Mouse (Mus musculus) thymus, adult 2 months (tissue): ENCODE results near the gene Hist1h2bc. TPM values are rescaled to one million over a fixed set of nuclear protein-coding genes. Genes with fewer than 3 reads are reported as not detected.

Source experiments
- DNase-seq: peaks from one replicate; pipeline ENCODE4 v3.0.0; 2021
- H3K27ac ChIP-seq: fragments of 200-500 bp; 2 replicates; pipeline ENCODE4 v1.5.1; 2012; ENCODE audit warnings: low read length, control low read depth; ENCODE audit not compliant: control insufficient read depth, insufficient read depth
- H3K27me3 ChIP-seq: fragments of 200-500 bp; 2 replicates; pipeline ENCODE4 v1.6.1; 2012; ENCODE audit warnings: mild to moderate bottlenecking, low read length, moderate library complexity, mixed read lengths; ENCODE audit not compliant: control insufficient read depth, insufficient read depth
- H3K36me3 ChIP-seq: fragments of 200-500 bp; 2 replicates; pipeline ENCODE4 v1.6.1; 2012; ENCODE audit warnings: mild to moderate bottlenecking, low read length, moderate library complexity; ENCODE audit not compliant: control insufficient read depth, insufficient read depth
- H3K4me1 ChIP-seq: fragments of 200-500 bp; replicated peaks from 2 replicates; pipeline ENCODE4 v1.6.1; 2012; ENCODE audit warnings: low read length; ENCODE audit not compliant: control insufficient read depth, insufficient read depth
- H3K4me3 ChIP-seq: fragments of 200-500 bp; 2 replicates; pipeline ENCODE4 v1.5.1; 2012; ENCODE audit warnings: mild to moderate bottlenecking, low read length, control low read depth, moderate library complexity; ENCODE audit not compliant: control insufficient read depth, insufficient read depth
- CTCF ChIP-seq: fragments of 200-500 bp; IDR thresholded peaks from 2 replicates; pipeline ENCODE4 v1.5.1; 2012; ENCODE audit warnings: mild to moderate bottlenecking, control low read depth, low read length, moderate library complexity, borderline replicate concordance; ENCODE audit not compliant: control insufficient read depth, poor library complexity, insufficient read depth; ENCODE audit errors: extremely low read depth
- POLR2A ChIP-seq: fragments of 200-500 bp; IDR thresholded peaks from 2 replicates; pipeline ENCODE4 v1.6.1; 2012; ENCODE audit warnings: mild to moderate bottlenecking, low read length, control low read depth, moderate library complexity; ENCODE audit not compliant: control insufficient read depth, poor library complexity, insufficient read depth; ENCODE audit errors: extremely low read depth
- WGBS: fragments of 180-500 bp; shearing (Covaris S2); methylation state at CpG from one replicate; pipeline ENCODE4 v1.1.7; 2018; 5-methylcytosine and 5-hydroxymethylcytosine counted together
- polyA plus RNA-seq: library from polyadenylated mRNA; depleted of rRNA; stranded (reverse); fragments of >200 nt; gene quantifications from 2 replicates; pipeline ENCODE4 v1.2.3, GENCODE M21; 2012

Hist1h2bc gene
- polyA plus RNA-seq, 1 experiment: 154 TPM

DNA sequence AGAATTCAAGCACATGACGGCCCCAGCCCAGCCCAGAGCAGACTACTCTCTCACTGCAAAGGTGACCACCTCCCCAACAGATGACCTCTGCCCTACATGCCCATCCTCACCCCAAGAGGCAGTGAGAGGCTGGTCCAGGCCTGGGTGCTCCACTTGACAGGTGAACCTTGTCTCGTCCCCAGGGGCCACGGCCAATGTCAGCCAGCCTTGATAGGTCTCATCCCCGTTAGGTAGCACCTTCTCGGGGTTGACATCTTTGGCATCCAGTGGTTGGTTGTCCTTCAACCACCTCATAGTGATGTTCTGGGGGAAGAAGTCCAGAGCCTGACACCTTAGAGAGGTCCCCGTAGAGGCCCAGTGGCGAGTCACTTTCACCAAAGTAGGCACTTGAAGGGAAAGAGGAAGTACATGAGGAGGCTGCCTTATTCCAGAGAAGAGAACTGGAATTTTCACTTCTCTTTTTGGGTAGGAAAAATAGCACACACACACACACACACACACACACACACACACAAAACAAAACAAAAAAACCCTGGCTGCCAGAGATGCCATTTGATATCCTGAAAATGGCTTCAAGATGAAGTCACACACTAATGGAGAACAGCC lies 21.9 kb downstream of the Hist1h2bc start:
- no peak overlapping the region for H3K4me3 ChIP-seq
- TF ChIP-seq POLR2A (no peak), CTCF (no peak)
- H3K36me3 ChIP-seq: no peaks in the 10 kb centered on the region
- no peak for DNase-seq
- 90% methylated on average over 7 of the region's 7 CpGs for WGBS
- H3K27ac ChIP-seq: no peak overlapping the region
- no peaks in the 10 kb centered on the region for H3K27me3 ChIP-seq
- peaks cover 11% of the 10 kb centered on the region for H3K4me1 ChIP-seq

DNA sequence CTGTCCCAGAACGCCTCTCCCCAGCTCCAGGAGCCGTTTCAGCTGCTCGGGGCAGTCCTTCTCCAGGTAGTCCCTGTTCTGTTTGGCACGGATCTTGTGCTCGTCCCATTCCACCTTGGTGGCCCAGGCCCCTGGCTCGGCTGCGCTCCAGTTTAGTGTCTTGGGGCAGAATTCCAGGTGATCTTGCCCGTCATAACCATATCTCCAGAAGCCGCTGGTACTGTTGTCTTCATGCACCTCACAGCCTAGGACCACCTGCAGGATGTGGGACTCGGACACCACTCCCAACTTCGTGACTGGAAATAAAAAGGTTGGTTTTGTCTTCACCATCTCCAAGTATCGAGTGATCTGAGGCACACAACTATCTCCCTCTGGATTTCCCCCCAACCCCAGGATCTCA lies 22.8 kb downstream of the Hist1h2bc start:
- H3K36me3 ChIP-seq: no peaks in the 10 kb centered on the region
- DNase-seq: no peak
- H3K27ac ChIP-seq: no peak overlapping the region
- no peak for TF ChIP-seq CTCF
- TF ChIP-seq POLR2A: no peak
- WGBS: 97% methylated on average over 12 of the region's 12 CpGs
- H3K4me3 ChIP-seq: no peak overlapping the region
- H3K27me3 ChIP-seq: no peaks in the 10 kb centered on the region
- peaks cover 8% of the 10 kb centered on the region for H3K4me1 ChIP-seq

DNA sequence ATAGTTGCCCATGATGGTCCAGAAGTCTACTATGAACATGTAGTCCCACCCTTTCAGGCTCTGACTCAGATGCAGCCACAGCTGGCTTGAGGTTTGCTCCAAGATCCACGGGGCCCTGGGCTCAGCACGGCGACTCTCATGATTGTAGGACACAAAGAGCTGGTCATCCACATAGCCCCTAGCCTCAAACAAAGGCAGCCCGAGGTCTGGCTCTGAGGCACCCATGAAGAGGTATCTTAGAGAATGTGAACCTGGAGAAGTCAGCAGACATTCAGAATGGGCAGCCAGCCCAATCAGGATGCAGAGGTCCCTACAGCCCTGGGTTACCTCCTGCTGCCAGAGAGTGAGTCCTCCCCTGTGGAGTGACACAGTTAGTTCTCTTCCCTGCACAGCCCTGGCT lies 24.0 kb downstream of the Hist1h2bc start:
- 81% methylated on average over 4 of the region's 4 CpGs for WGBS
- no peak for TF ChIP-seq POLR2A
- TF ChIP-seq CTCF: no peak
- Histone ChIP-seq H3K4me1 (peaks cover 8% of the 10 kb centered on the region), H3K27ac (no peak overlapping the region), H3K27me3 (no peaks in the 10 kb centered on the region), H3K4me3 (no peak overlapping the region), H3K36me3 (no peaks in the 10 kb centered on the region)
- no peak for DNase-seq

DNA sequence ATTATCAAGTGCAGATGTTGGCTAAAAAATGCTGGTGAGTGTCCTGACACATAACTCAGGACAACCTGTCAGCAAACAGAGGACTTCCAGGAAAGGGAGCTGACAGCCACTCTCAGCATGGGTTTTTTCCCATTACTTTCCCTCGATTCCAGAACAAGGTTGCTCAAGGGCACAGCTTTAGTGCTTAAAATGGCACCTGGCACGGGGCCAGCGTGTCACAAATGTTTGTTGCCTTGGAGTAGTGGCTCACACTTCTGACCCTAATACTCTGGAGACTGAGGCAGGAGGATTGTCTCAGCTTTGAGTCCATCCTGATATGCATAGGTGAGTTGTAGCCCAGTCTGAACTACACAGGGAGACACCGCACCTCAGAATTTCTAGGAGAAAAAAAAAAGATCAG lies 24.7 kb downstream of the Hist1h2bc start:
- Histone ChIP-seq H3K27ac (no peak overlapping the region), H3K27me3 (no peaks in the 10 kb centered on the region), H3K4me1 (peaks cover 8% of the 10 kb centered on the region), H3K4me3 (no peak overlapping the region), H3K36me3 (no peaks in the 10 kb centered on the region)
- TF ChIP-seq CTCF: no peak
- TF ChIP-seq POLR2A: no peak
- DNase-seq: no peak
- 91% methylated on average over 4 of the region's 4 CpGs for WGBS

DNA sequence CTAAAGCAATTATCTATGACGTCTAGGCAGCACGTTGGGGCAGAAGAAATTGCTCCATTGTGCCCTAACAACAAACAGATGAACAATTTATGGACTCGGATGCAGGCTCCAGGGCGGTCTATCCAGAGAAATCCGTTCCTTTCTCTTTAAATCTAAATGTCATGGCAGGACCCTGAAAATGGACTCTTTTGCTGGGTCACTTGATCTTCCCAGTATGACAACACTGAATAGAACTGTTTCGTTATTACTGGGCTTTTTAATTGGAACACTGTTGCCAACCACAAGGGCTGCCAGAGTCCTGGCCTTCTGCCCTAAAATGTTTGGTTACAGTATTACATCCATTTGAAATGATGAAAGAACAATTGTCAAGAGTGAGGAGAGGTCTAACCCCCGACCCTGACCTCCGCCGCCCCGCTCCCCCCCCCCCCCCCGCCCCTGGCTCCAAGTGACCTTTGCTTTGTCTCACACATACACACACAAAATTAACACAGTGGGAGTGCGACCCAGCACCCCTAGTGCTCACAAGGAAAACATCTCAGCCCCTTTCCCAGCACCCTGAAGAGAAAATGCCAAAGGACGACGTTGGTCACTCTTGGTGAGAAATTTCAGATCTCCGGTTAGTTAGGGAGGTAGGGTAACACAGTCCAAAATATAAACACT lies 25.8 kb downstream of the Hist1h2bc start:
- H3K27ac ChIP-seq: peak overlapping the region; percentile 74
- H3K27me3 ChIP-seq: no peaks in the 10 kb centered on the region
- no peaks in the 10 kb centered on the region for H3K36me3 ChIP-seq
- peaks cover 8% of the 10 kb centered on the region for H3K4me1 ChIP-seq
- no peak for DNase-seq
- H3K4me3 ChIP-seq: peak overlapping the region; percentile 56
- TF ChIP-seq POLR2A: no peak
- no peak for TF ChIP-seq CTCF
- WGBS: 39% methylated on average over 15 of the region's 15 CpGs

DNA sequence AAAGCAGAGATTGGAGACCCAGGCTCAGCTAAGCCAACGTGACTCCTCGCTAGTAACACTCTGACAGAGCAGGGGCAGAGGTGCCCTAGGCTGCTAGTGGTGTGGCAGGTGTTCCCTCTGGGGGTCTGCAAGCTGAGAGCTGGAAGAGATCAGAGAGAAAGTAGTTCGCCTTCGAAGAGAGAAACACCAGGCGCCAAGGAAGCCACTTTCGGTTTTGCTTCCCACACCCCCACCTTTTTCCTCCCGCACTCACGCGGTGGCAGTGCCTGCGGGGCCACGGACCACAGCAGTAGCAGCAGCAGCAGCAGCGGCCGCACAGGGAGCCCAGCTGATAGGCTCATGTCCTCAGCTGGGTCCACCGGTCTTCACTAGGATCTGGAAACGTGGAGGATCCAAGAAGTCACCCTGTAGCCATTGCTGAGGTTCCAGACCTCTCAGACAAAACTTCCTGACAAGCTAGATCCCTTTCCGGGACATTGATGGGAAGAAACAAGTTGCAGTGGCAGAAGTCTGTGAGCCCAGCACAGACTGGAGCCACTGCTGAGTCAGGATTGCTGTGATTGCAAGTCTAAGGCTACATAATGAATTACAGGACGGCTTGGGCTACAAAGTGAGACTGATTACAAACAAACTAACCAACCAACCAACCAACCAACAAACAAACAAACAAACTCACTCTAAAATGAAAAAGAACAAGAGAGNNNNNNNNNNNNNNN lies 26.5 kb downstream of the Hist1h2bc start, which contains the start of gene Hfe:
Hfe (minus strand) TSS at position 481 of the 716 bp plus-strand sequence.
- Histone ChIP-seq H3K36me3 (no peaks in the 10 kb centered on the region), H3K27ac (peak within 1 kb of the TSS; percentile 74), H3K4me3 (peak within 1 kb of the TSS; percentile 56), H3K27me3 (no peaks in the 10 kb centered on the region), H3K4me1 (peaks cover 8% of the 10 kb centered on the region)
- DNase-seq: peak; percentile 74
- TF ChIP-seq POLR2A: peak; percentile 50; the same call in 1 of the 2 replicates
- no peak for TF ChIP-seq CTCF
- 4% methylated on average over 17 of the region's 17 CpGs for WGBS
